Mouse (Mus musculus) olfactory bulb, adult 2 months (tissue): ENCODE data around the gene Ube2v1. TPM values are rescaled to one million over a fixed set of nuclear protein-coding genes. Genes with fewer than 3 reads are reported as not detected.
"Not testable (repeated sequence)": the region's sequence is repeated elsewhere in the genome, so short reads cannot be mapped to it uniquely, and the experiment has no call there.

Experiments used
- H3K27ac ChIP-seq: fragments of 200-500 bp; 2 replicates; pipeline ENCODE4 v1.5.1; 2012; ENCODE audit warnings: low read depth, low read length; ENCODE audit not compliant: insufficient read depth
- H3K4me1 ChIP-seq: fragments of 200-500 bp; 2 replicates; pipeline ENCODE4 v1.6.1; 2012; ENCODE audit warnings: low read length; ENCODE audit not compliant: control insufficient read depth, insufficient read depth
- H3K4me3 ChIP-seq: fragments of 200-500 bp; 2 replicates; pipeline ENCODE4 v1.5.1; 2012; ENCODE audit warnings: mild to moderate bottlenecking, low read depth, low read length, moderate library complexity; ENCODE audit not compliant: insufficient read depth
- CTCF ChIP-seq: fragments of 200-500 bp; IDR thresholded peaks from 2 replicates; pipeline ENCODE4 v1.5.1; 2012; ENCODE audit warnings: low read depth, mild to moderate bottlenecking, low read length, moderate library complexity; ENCODE audit not compliant: insufficient read depth
- POLR2A ChIP-seq: fragments of 200-500 bp; IDR thresholded peaks from 2 replicates; pipeline ENCODE4 v1.6.1; 2012; ENCODE audit warnings: mild to moderate bottlenecking, low read depth, low read length, moderate library complexity; ENCODE audit not compliant: insufficient read depth
- WGBS: fragments of 180-500 bp; shearing (Covaris S2); methylation state at CpG from one replicate; pipeline ENCODE4 v1.1.7; 2018; 5-methylcytosine and 5-hydroxymethylcytosine counted together
- polyA plus RNA-seq: library from polyadenylated mRNA; stranded (reverse); fragments of >200 nt; gene quantifications from 2 replicates; pipeline ENCODE4 v1.2.4, GENCODE M21; 2012; ENCODE audit warnings: low replicate concordance; ENCODE audit not compliant: missing spikeins, insufficient read depth, insufficient read length

Ube2v1 gene
- polyA plus RNA-seq, 1 experiment: not detected

DNA sequence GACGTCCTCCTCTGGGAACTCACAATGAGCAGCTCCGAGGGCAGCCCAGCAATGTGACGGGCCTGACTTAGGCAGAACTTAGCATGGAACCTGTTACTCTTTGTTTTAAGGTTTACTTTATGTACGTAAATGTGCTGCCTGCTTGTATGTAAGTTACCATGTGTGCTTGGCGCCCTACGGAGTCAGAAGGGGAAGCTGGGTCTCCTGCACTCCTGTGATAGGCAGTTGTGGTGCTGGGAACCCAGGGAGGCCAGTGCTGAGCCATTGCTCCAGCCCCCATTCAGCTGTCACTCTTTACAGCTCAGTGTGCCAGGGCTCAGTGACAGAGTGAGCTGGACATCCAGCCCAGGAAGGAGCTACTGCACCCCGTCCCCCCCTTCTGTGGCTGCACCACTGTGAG, 4.9 kb downstream of the Ube2v1 start:
- Histone ChIP-seq H3K27ac (no peak overlapping the region), H3K4me3 (no peak overlapping the region), H3K4me1 (peaks cover 61% of the 10 kb centered on the region)
- WGBS: 62% methylated on average over 7 of the region's 7 CpGs
- TF ChIP-seq POLR2A: no peak
- TF ChIP-seq CTCF: no peak

GRCm38 (mm10) chr2:167625670-167626069, 6.2 kb downstream of the Ube2v1 start:
- no peak overlapping the region for H3K27ac ChIP-seq
- 32% methylated on average over 2 of the region's 2 CpGs for WGBS
- no peak for TF ChIP-seq POLR2A
- TF ChIP-seq CTCF: no peak
- peaks cover 74% of the 10 kb centered on the region for H3K4me1 ChIP-seq
- H3K4me3 ChIP-seq: no peak overlapping the region

DNA sequence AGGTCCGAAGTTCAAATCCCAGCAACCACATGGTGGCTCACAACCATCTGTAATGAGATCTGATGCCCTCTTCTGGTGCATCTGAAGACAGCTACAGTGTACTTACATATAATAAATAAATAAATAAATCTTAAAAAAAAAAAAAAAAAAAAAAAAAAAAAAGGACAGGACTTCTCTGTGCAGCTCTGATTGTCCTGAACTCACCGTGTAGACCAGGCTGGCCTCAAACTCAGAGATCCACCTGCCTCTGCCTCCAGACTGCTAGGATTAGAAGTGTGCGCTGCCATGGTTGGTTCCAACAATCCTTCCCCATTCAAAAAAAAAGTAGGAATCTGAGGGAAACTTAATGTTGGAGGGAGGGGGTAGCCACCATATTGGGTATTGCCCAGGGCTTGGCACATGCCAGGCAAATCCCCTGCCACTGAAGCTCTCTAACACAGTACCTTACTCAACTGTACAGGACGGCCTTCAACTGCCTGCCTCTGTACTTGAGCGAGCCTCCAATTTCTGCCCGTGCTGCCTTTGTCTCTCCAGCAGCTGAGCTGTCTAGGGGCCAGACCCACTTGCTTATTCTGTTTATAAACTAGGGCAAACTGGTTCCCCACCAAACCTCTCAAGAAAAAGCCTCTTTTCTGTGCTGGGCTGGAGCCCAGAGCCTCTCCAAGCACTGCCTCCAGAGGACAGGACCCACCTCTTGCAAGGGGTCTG, 7.4 kb downstream of the Ube2v1 start:
- no peak for TF ChIP-seq CTCF
- no peak for TF ChIP-seq POLR2A
- WGBS: 58% methylated on average over 5 of the region's 6 CpGs
- H3K4me1 ChIP-seq: peaks cover 64% of the 10 kb centered on the region
- H3K4me3 ChIP-seq: no peak overlapping the region
- no peak overlapping the region for H3K27ac ChIP-seq

- Histone ChIP-seq H3K4me1 (peaks cover 65% of the 10 kb centered on the region), H3K27ac (no peak overlapping the region), H3K4me3 (no peak overlapping the region)
- WGBS: 58% methylated on average over 5 of the region's 5 CpGs
- no peak for TF ChIP-seq POLR2A
- no peak for TF ChIP-seq CTCF
These were observed 8.9 kb downstream of the Ube2v1 start for GRCm38 (mm10) chr2:167622965-167623364.

- Histone ChIP-seq H3K4me1 (peaks cover 63% of the 10 kb centered on the region), H3K27ac (no peak overlapping the region)
- no peak for TF ChIP-seq CTCF
- no peak for TF ChIP-seq POLR2A
These were observed 9.5 kb downstream of the Ube2v1 start for GRCm38 (mm10) chr2:167622352-167622751.

DNA sequence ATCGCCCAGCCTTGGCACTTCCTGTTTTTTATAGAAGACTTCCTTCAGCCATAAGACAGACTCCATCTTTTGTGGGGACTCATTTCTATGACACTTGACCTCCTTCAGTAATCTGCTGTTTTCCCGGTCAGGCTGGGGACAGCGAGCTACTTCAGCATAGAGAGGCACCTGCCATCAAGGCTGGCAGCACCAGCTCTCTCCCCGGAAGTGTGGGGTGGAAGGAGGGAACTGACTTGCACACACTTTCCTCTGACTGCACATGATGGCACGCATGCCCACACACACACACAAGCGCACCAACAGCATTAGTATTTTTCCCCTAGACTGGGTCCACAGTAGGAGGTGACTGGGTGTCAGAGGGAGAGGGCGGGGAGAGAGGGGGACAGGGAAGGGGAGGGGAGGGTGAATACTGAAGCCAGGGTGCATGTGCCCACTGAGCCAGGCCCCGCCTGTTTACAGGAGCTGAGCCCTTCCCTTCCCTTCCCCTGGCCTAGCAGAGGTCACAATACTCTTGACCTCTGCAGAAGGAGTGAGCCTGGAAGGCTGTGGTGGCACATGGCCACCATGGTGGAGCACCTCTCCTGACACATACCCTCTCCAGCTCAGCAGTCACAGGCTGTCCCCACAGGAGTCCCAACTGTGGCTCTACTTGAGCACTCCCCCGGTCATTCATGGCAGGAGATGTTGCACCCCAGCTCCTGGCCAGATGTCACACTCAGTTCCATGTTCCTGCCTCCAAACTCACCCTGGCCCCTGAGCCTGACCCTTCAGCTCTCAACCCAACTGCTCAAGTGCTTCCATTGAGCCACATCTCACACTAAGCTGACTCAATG, 10.4 kb downstream of the Ube2v1 start:
- H3K27ac ChIP-seq: no peak overlapping the region

More at GRCm38 (mm10) chr2:167622352-167622751, 9.5 kb downstream of the Ube2v1 start:
- H3K4me3 ChIP-seq: no peak overlapping the region
- WGBS: 70% methylated on average over 13 of the region's 13 CpGs

GRCm38 (mm10) chr2:167617472-167617871, 14.4 kb downstream of the Ube2v1 start:
- TF ChIP-seq CTCF (no peak), POLR2A (no peak)
- Histone ChIP-seq H3K4me1 (peaks cover 32% of the 10 kb centered on the region), H3K27ac (no peak overlapping the region), H3K4me3 (no peak overlapping the region)
- 54% methylated on average over 4 of the region's 4 CpGs for WGBS

More for the DNA sequence above, 10.4 kb downstream of the Ube2v1 start:
- WGBS: 64% methylated on average over 9 of the region's 9 CpGs
- TF ChIP-seq POLR2A (no peak), CTCF (no peak)
- Histone ChIP-seq H3K4me3 (no peak overlapping the region), H3K4me1 (peaks cover 55% of the 10 kb centered on the region)

GRCm38 (mm10) chr2:167617034-167617433, 14.9 kb downstream of the Ube2v1 start:
- 95% methylated on average over 3 of the region's 3 CpGs for WGBS
- no peak overlapping the region for H3K4me3 ChIP-seq
- H3K4me1 ChIP-seq: peaks cover 28% of the 10 kb centered on the region
- no peak overlapping the region for H3K27ac ChIP-seq
- TF ChIP-seq CTCF (no peak), POLR2A (no peak)

- H3K27ac ChIP-seq, H3K4me3 ChIP-seq, H3K4me1 ChIP-seq: not testable (repeated sequence)
- WGBS: 96% methylated on average over 7 of the region's 7 CpGs
These were observed 18.6 kb downstream of the Ube2v1 start for GRCm38 (mm10) chr2:167613335-167613734.
